In genomic region chr1:181878436-181878835, GRCm38 (mm10) we compare ENCODE assay signal across 29 mouse cellular contexts. TPM values are rescaled to one million over a fixed set of nuclear protein-coding genes. Genes with fewer than 3 reads are reported as not detected.
DNase-seq lines count a peak whose midpoint lies in the region; ATAC-seq lines count a peak whose summit lies in the region.
"Had no signal": no experiment of that assay in that cellular context is flagged by ENCODE, and none has a peak within 500 bp of the region (broad histone marks: within the 10 kb centered on the region; RNA-seq: fewer than 3 reads in every experiment).

No protein-coding gene starts in this region.

- H3K27me3 ChIP-seq in forebrain, embryonic 11.5 days (ENCODE audit: control insufficient read depth, insufficient read depth, low read length) = no peaks in the 10 kb centered on the region
- no peaks in the 10 kb centered on the region for H3K27me3 ChIP-seq in forebrain, embryonic 12.5 days
- 0 out of 2 replicates have a peak, but pooled peaks cover 5% of the 10 kb centered on the region for H3K27me3 ChIP-seq in heart, embryonic 12.5 days (replicated peaks)
- H3K27me3 ChIP-seq: hindbrain, embryonic 13.5 days; intestine, embryonic 15.5 days; stomach, embryonic 15.5 days had no signal

- H3K9ac ChIP-seq in forebrain, embryonic 11.5 days (ENCODE audit: low read length) = no peak overlapping the region
- H3K9ac ChIP-seq in forebrain, embryonic 12.5 days = no peak overlapping the region
- H3K9ac ChIP-seq in heart, embryonic 12.5 days = no peak overlapping the region
- H3K9ac ChIP-seq: hindbrain, embryonic 13.5 days; intestine, embryonic 15.5 days; liver, embryonic 14.5 days; stomach, embryonic 15.5 days had no signal

- no peaks in the 10 kb centered on the region for H3K9me3 ChIP-seq in forebrain, embryonic 11.5 days (ENCODE audit: control insufficient read depth, low read length)
- H3K9me3 ChIP-seq in forebrain, embryonic 12.5 days = no peaks in the 10 kb centered on the region
- no peaks in the 10 kb centered on the region for H3K9me3 ChIP-seq in heart, embryonic 12.5 days (replicated peaks)
- H3K9me3 ChIP-seq: hindbrain, embryonic 13.5 days; intestine, embryonic 15.5 days; stomach, embryonic 15.5 days had no signal

- intact Hi-C loops in left cerebral cortex, postnatal 4 days (cut with DNase I) = no loop called here
- intact Hi-C loops in left cerebral cortex, postnatal 25 days (cut with DNase I) = no loop called here

- DNase-seq in forebrain, embryonic 11.5 days (ENCODE audit: low spot score) = peak; percentile 50
- DNase-seq in heart, adult 9 months (ENCODE audit: low spot score in 2 of 2) = no peak
- peak; percentile 73 for DNase-seq in left cerebral cortex, postnatal 4 days
- no peak for DNase-seq in left cerebral cortex, postnatal 25 days (ENCODE audit: low spot score in 2 of 2)
- DNase-seq in Muller cell, postnatal 12 days (ENCODE audit: inconsistent ontology term) = peak; percentile 15
- DNase-seq in thymus, adult 18-20 months = no peak
- DNase-seq: adrenal gland, postnatal 14 days; cerebellum, adult 11-12 months; cerebellum, postnatal 36 days; gastrocnemius, adult 2 months; gastrocnemius, postnatal 36 days; heart, adult 2 months; kidney, adult 2 months; kidney, postnatal 36 days; layer of hippocampus, postnatal 36 days; liver; lung, adult 2 months; lung, postnatal 10 days; right cerebral cortex, postnatal 25 days; thymus, postnatal 25 days had no signal

- no peaks in the 10 kb centered on the region for H3K36me3 ChIP-seq in forebrain, embryonic 11.5 days (ENCODE audit: control insufficient read depth, insufficient read depth, low read length)
- no peaks in the 10 kb centered on the region for H3K36me3 ChIP-seq in forebrain, embryonic 12.5 days (replicated peaks)
- no peaks in the 10 kb centered on the region for H3K36me3 ChIP-seq in heart, embryonic 12.5 days
- H3K36me3 ChIP-seq: hindbrain, embryonic 13.5 days; intestine, embryonic 15.5 days; stomach, embryonic 15.5 days had no signal

- H3K4me3 ChIP-seq in forebrain, embryonic 11.5 days (ENCODE audit: low read depth, low read length) = no peak overlapping the region
- H3K4me3 ChIP-seq in forebrain, embryonic 12.5 days (replicated peaks) = no peak overlapping the region
- H3K4me3 ChIP-seq in heart, embryonic 12.5 days = no peak overlapping the region
- H3K4me3 ChIP-seq: gastrocnemius, adult 2 months; heart, adult 2 months; hindbrain, embryonic 13.5 days; intestine, embryonic 15.5 days; layer of hippocampus, adult 2 months; stomach, embryonic 15.5 days had no signal

- no peak for ATAC-seq in forebrain, embryonic 11.5 days (replicated peaks; ENCODE audit: low FRiP score)
- ATAC-seq in forebrain, embryonic 12.5 days (ENCODE audit: low FRiP score) = no peak
- 0 out of 2 replicates have a peak, but pooled peaks have one; percentile 9 for ATAC-seq in heart, embryonic 12.5 days (ENCODE audit: insufficient number of reproducible peaks, low FRiP score)
- ATAC-seq: intestine, embryonic 15.5 days had no signal

- WGBS in forebrain, embryonic 11.5 days = 70% methylated on average over 5 of the region's 5 CpGs
- WGBS in forebrain, embryonic 12.5 days = 76% methylated on average over 5 of the region's 5 CpGs
- WGBS in heart, embryonic 12.5 days = 68% methylated on average over 5 of the region's 5 CpGs

- no peak overlapping the region for H3K27ac ChIP-seq in forebrain, embryonic 11.5 days (ENCODE audit: low read depth, low read length)
- H3K27ac ChIP-seq in forebrain, embryonic 12.5 days = no peak overlapping the region
- no peak overlapping the region for H3K27ac ChIP-seq in heart, embryonic 12.5 days (ENCODE audit: poor library complexity, severe bottlenecking)
- H3K27ac ChIP-seq: gastrocnemius, adult 2 months; heart, adult 2 months; hindbrain, embryonic 13.5 days; intestine, embryonic 15.5 days; layer of hippocampus, adult 2 months; liver, embryonic 14.5 days; macrophage; stomach, embryonic 15.5 days had no signal

- no peaks in the 10 kb centered on the region for H3K4me1 ChIP-seq in forebrain, embryonic 11.5 days (replicated peaks; ENCODE audit: control insufficient read depth, insufficient read depth, low read length)
- peaks cover 4% of the 10 kb centered on the region; the same call in 1 of the 2 replicates for H3K4me1 ChIP-seq in forebrain, embryonic 12.5 days
- peaks cover 9% of the 10 kb centered on the region for H3K4me1 ChIP-seq in heart, embryonic 12.5 days (replicated peaks)
- H3K4me1 ChIP-seq: intestine, embryonic 15.5 days had no signal

- H3K4me2 ChIP-seq in forebrain, embryonic 11.5 days (ENCODE audit: low read depth, low read length, severe bottlenecking) = no peak overlapping the region
- H3K4me2 ChIP-seq in forebrain, embryonic 12.5 days = no peak overlapping the region
- H3K4me2 ChIP-seq in heart, embryonic 12.5 days = no peak overlapping the region
- H3K4me2 ChIP-seq: hindbrain, embryonic 13.5 days; intestine, embryonic 15.5 days; midbrain, embryonic 11.5 days; stomach, embryonic 15.5 days had no signal

RNA-seq across cellular contexts. Expression of gene Lbr, which starts 35.6 kb away (rescaled TPM):
- polyA plus RNA-seq in forebrain, embryonic 11.5 days (2014; fragmentation: Nextera tagmentation; extraction: Ambion mirVana) = 199 and 211 TPM in 2 replicates
- 151 and 161 TPM in 2 replicates for polyA plus RNA-seq in forebrain, embryonic 12.5 days (2016; fragmentation: Nextera tagmentation; extraction: Ambion mirVana)
- polyA plus RNA-seq in heart, embryonic 12.5 days (2016; fragmentation: Nextera tagmentation; extraction: Ambion mirVana) = 100 and 105 TPM in 2 replicates
- total RNA-seq in left cerebral cortex, postnatal 4 days (2021) = 10 to 100 TPM; 21.7 to 24.1 TPM
- 10 to 100 TPM; 12.7 to 12.9 TPM for total RNA-seq in left cerebral cortex, postnatal 25 days (2021)

Comparison
In these comparisons a context has a peak if more than half of its experiments do, and no peak if none do; other contexts are left out.
1. DNase-seq: peak in forebrain, embryonic 11.5 days (single experiment), left cerebral cortex, postnatal 4 days (single experiment) and Muller cell, postnatal 12 days (single experiment); none in heart, adult 9 months (0 of 2), left cerebral cortex, postnatal 25 days (0 of 2) and thymus, adult 18-20 months (0 of 2).